In the genomic region with DNA sequence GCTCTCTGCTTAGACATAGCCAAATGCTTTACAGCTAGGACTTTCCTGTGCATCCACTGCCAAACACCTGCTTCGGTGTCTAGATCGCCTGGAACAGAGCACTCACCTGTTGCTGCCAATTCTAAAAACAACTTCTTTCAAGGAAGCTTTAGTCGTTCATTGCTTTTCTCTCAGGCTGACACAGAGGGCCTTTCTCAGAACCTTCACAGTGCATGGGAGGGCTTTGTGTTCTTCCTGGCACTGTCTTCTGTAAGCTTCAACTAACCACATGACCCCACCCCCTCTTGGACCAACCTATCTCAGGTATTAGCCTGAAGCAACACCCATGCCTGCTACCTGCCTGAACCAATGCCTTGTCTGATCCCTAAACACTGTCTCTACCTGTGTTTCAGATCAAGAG, we compare ENCODE assay signal across 19 mouse cellular contexts.
"Had no signal": no experiment of that assay in that cellular context is flagged by ENCODE, and none has a peak within 500 bp of the region (broad histone marks: within the 10 kb centered on the region; RNA-seq: fewer than 3 reads in every experiment).

No protein-coding gene starts in this region.

- H3K4me3 ChIP-seq: layer of hippocampus, adult 2 months; limb, embryonic 13.5 days; liver, embryonic 13.5 days; neural tube, embryonic 12.5 days; neural tube, embryonic 15.5 days; stomach, embryonic 15.5 days had no signal

- H3K9me3 ChIP-seq: liver, embryonic 13.5 days; neural tube, embryonic 15.5 days; stomach, embryonic 15.5 days had no signal

- H3K9ac ChIP-seq: limb, embryonic 13.5 days; liver, embryonic 13.5 days; neural tube, embryonic 12.5 days; neural tube, embryonic 15.5 days; stomach, embryonic 15.5 days had no signal

- H3K36me3 ChIP-seq: liver, embryonic 13.5 days; neural tube, embryonic 15.5 days; stomach, embryonic 15.5 days had no signal

- H3K4me2 ChIP-seq: limb, embryonic 13.5 days; liver, embryonic 13.5 days; midbrain, embryonic 11.5 days; neural tube, embryonic 12.5 days; neural tube, embryonic 15.5 days; stomach, embryonic 15.5 days had no signal

- H3K27ac ChIP-seq: kidney, postnatal 0 days; layer of hippocampus, adult 2 months; limb, embryonic 13.5 days; liver, embryonic 13.5 days; neural tube, embryonic 12.5 days; neural tube, embryonic 15.5 days; stomach, embryonic 15.5 days had no signal

- H3K4me1 ChIP-seq: liver, embryonic 13.5 days had no signal

- H3K27me3 ChIP-seq: limb, embryonic 13.5 days; liver, embryonic 13.5 days; neural tube, embryonic 12.5 days; neural tube, embryonic 15.5 days; stomach, embryonic 15.5 days had no signal

- DNase-seq: kidney, adult 2 months; kidney, postnatal 25 days; layer of hippocampus, adult 9-11 months; liver, embryonic 13.5 days; lung, adult 2 months; lung, postnatal 14 days; lung, postnatal 4 days; midbrain, embryonic 14.5 days; retina, postnatal 1 day; right cerebral cortex, postnatal 25 days; spleen, adult 18-20 months; thymus, postnatal 25 days had no signal
